Mouse (Mus musculus) olfactory bulb, adult 2 months (tissue): ENCODE data around the gene Klk10.
A peak's percentile ranks its signal among the peaks of the same experiment; 100 is the strongest.

Experiments
- CTCF ChIP-seq: fragments of 200-500 bp; IDR thresholded peaks from 2 replicates; pipeline ENCODE4 v1.5.1; 2012; ENCODE audit warnings: low read depth, mild to moderate bottlenecking, low read length, moderate library complexity; ENCODE audit not compliant: insufficient read depth
- POLR2A ChIP-seq: fragments of 200-500 bp; IDR thresholded peaks from 2 replicates; pipeline ENCODE4 v1.6.1; 2012; ENCODE audit warnings: mild to moderate bottlenecking, low read depth, low read length, moderate library complexity; ENCODE audit not compliant: insufficient read depth

DNA sequence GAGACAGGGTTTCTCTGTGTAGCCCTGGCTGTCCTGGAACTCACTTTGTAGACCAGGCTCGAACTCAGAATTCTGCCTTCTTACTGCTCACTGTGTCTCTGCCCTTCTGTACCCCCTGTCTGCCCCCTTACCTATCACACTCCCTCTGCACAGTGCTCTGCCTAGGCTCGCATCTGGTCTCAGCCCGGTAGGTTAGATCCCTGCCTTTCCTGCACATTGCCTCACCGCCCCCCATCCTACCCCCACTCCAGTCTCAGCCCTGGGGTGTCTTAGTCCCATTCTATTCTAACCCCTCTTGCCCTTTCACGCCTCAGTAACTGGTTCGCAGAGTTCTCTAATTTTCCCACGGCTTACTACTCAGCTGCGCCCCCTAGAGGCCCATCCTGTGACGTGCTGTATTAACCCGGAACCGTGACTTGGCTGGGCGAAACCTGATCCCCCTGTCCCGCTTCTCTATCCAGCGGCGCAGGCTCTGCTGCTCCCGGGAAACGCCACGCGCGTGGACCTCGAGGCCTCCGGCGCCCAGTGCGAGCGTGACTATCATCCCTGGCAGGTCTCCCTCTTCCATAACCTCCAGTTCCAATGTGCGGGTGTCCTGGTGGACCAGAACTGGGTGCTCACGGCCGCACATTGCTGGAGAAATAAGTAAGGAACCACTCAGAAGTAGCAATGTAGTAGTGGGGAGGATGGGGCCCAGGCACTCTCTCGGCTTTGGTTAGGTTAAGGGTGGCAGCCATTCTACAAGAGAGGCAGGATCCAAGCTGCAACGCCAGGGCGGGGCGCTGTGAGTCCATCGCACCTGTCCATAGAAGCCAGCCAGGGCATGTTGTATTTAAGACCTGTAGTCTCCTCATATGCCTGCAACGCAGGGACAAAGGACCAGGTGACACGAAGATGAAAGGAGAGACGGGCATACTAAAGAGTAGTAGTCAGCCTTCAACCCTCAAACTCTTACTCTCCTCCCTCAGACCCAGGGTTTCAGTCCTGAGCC, 1.7 kb downstream of the Klk10 start:
- TF ChIP-seq CTCF (peak; percentile 59), POLR2A (no peak)
